ENCODE assay signal across 20 mouse cellular contexts in the genomic region with DNA sequence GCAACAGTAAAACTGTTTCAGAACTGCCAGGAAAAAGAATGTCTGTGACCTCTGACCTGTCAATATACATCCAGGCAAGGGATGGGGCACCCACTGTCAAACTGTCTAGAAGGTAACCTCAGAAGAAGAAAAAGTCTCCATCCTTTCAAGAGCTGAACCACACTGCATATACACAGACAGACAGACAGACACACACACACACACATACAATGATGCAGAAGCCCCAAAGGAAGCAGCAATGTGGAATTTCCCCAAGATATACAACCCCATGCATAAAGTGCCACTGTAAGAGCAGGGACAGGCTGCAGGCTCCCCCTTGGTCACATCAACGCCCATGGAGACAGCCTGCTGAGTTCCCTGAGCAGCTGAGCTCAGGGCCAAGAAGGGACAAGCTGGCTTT. TPM values are rescaled to one million over a fixed set of nuclear protein-coding genes. Genes with fewer than 3 reads are reported as not detected.
DNase-seq lines count a peak whose midpoint lies in the region; ATAC-seq and TF ChIP-seq lines count a peak whose summit lies in the region.
"Had no signal": no experiment of that assay in that cellular context is flagged by ENCODE, and none has a peak within 500 bp of the region (broad histone marks: within the 10 kb centered on the region; RNA-seq: fewer than 3 reads in every experiment).

No protein-coding gene starts in this region.

- H3K4me1 ChIP-seq in cerebellum, adult 2 months (ENCODE audit: control insufficient read depth, insufficient read depth, low read length): peaks cover 66% of the 10 kb centered on the region
- peaks cover 94% of the 10 kb centered on the region for H3K4me1 ChIP-seq in megakaryocyte, embryonic 14.5 days
- peaks cover 99% of the 10 kb centered on the region for H3K4me1 ChIP-seq in E14TG2a.4 (replicated peaks; ENCODE audit: low read depth, low read length)
- peaks cover 44% of the 10 kb centered on the region for H3K4me1 ChIP-seq in liver, embryonic 11.5 days (replicated peaks; ENCODE audit: control insufficient read depth, insufficient read depth, low read length)

- peaks cover 3% of the 10 kb centered on the region for H3K36me3 ChIP-seq in megakaryocyte, embryonic 14.5 days (replicated peaks; ENCODE audit: low read length)
- H3K36me3 ChIP-seq in E14TG2a.4 (ENCODE audit: insufficient read depth, low read length): peaks cover 30% of the 10 kb centered on the region
- H3K36me3 ChIP-seq in liver, embryonic 11.5 days (ENCODE audit: control insufficient read depth, insufficient read depth, low read length): no peaks in the 10 kb centered on the region
- H3K36me3 ChIP-seq: heart, embryonic 10.5 days had no signal

- H3K9ac ChIP-seq in liver, embryonic 11.5 days (ENCODE audit: low read depth, low read length): no peak overlapping the region

- DNase-seq in cerebellum, adult 11-12 months: peak; percentile 37
- no peak for DNase-seq in cerebellum, adult 2 months
- DNase-seq in induced T-regulatory cell, adult 2 months (ENCODE audit: low read depth): peak; percentile 74
- no peak for DNase-seq in left cerebral cortex, postnatal 4 days
- DNase-seq in liver, embryonic 11.5 days (ENCODE audit: low spot score): no peak
- DNase-seq: cerebellum, postnatal 14 days; liver, postnatal 0 days; right cerebral cortex, postnatal 4 days had no signal

- TF ChIP-seq CTCF in cerebellum, adult 2 months (IDR thresholded peaks at IDR 0.05; ENCODE audit: borderline replicate concordance, insufficient read depth, low read depth, low read length): no peak
- TF ChIP-seq CTCF in E14TG2a.4 (conservative IDR thresholded peaks at IDR 0.05; ENCODE audit: low read length): no peak

- H3K4me3 ChIP-seq in cerebellum, adult 2 months (replicated peaks; ENCODE audit: insufficient read depth, low read depth, low read length): no peak overlapping the region
- H3K4me3 ChIP-seq in megakaryocyte, embryonic 14.5 days (replicated peaks): peak overlapping the region; percentile 26
- peak overlapping the region; percentile 53 for H3K4me3 ChIP-seq in E14TG2a.4 (replicated peaks; ENCODE audit: low read length)
- H3K4me3 ChIP-seq in liver, embryonic 11.5 days (ENCODE audit: low read depth, low read length): no peak overlapping the region
- H3K4me3 ChIP-seq: heart, embryonic 10.5 days had no signal

- no peak for ATAC-seq in megakaryocyte, adult 5-6 weeks (ENCODE audit: poor library complexity, severe bottlenecking)
- ATAC-seq in liver, embryonic 11.5 days (replicated peaks; ENCODE audit: low FRiP score): no peak
- ATAC-seq: liver, postnatal 0 days had no signal

- H3K27me3 ChIP-seq in cerebellum, adult 2 months (ENCODE audit: control insufficient read depth, insufficient read depth, low read length): no peaks in the 10 kb centered on the region
- no peaks in the 10 kb centered on the region for H3K27me3 ChIP-seq in megakaryocyte, embryonic 14.5 days (replicated peaks)
- H3K27me3 ChIP-seq in E14TG2a.4 (ENCODE audit: insufficient read depth, low read length): 0 out of 2 replicates have a peak, but pooled peaks cover 3% of the 10 kb centered on the region
- no peaks in the 10 kb centered on the region for H3K27me3 ChIP-seq in liver, embryonic 11.5 days (replicated peaks; ENCODE audit: control insufficient read depth, insufficient read depth, low read length)

- 13% methylated on average over 1 of the region's 1 CpGs for WGBS in cerebellum, adult 2 months
- 54% methylated on average over 1 of the region's 1 CpGs for WGBS in liver, embryonic 11.5 days

- no peak overlapping the region for H3K4me2 ChIP-seq in liver, embryonic 11.5 days

- no peak for TF ChIP-seq POLR2A in cerebellum, adult 2 months (IDR thresholded peaks at IDR 0.05; ENCODE audit: borderline replicate concordance, insufficient read depth, low read length)

- intact Hi-C loops in left cerebral cortex, postnatal 4 days (cut with DNase I): no loop called here

- no peak overlapping the region for H3K27ac ChIP-seq in cerebellum, adult 2 months (ENCODE audit: insufficient read depth, low read length)
- H3K27ac ChIP-seq in liver, embryonic 11.5 days (ENCODE audit: low read depth, low read length): no peak overlapping the region

- no peaks in the 10 kb centered on the region for H3K9me3 ChIP-seq in megakaryocyte, embryonic 14.5 days
- no peaks in the 10 kb centered on the region for H3K9me3 ChIP-seq in E14TG2a.4 (ENCODE audit: low read length)
- H3K9me3 ChIP-seq in liver, embryonic 11.5 days (ENCODE audit: control insufficient read depth, low read length): no peaks in the 10 kb centered on the region
- H3K9me3 ChIP-seq: heart, embryonic 10.5 days had no signal

RNA-seq across cellular contexts. Expression of a gene that starts 5.6 kb away (rescaled TPM):
- 64.9 and 67.6 TPM in 2 replicates for polyA plus RNA-seq in cerebellum, adult 2 months (2012; rRNA removed)
- 15.7 and 19.2 TPM in 2 replicates for polyA plus RNA-seq in megakaryocyte, embryonic 14.5 days (2012; ENCODE audit: insufficient read depth, low replicate concordance)
- 10.4 and 10.7 TPM in 2 replicates for total RNA-seq in megakaryocyte, adult 5-6 weeks (2015)
- 14.0 and 16.6 TPM in 2 replicates for total RNA-seq in megakaryocyte, adult 5-6 weeks (2017)
- 10 to 100 TPM; 80.2 to 88.1 TPM for total RNA-seq in left cerebral cortex, postnatal 4 days (2021)
- polyA plus RNA-seq in liver, embryonic 11.5 days (2014; fragmentation: Nextera tagmentation; extraction: Ambion mirVana): 5.8 and 7.3 TPM in 2 replicates

RNA-seq across cellular contexts. Expression of a gene that starts 44.3 kb away (rescaled TPM):
- polyA plus RNA-seq in cerebellum, adult 2 months (2012; rRNA removed): 11.9 and 13.8 TPM in 2 replicates
- 3.3 TPM in 1 of 2 replicates, not detected in the other for polyA plus RNA-seq in megakaryocyte, embryonic 14.5 days (2012; ENCODE audit: insufficient read depth, low replicate concordance)
- total RNA-seq in megakaryocyte, adult 5-6 weeks (2015): 7.1 and 10.4 TPM in 2 replicates
- total RNA-seq in megakaryocyte, adult 5-6 weeks (2017): 9.9 and 12.2 TPM in 2 replicates
- 10 to 100 TPM; 28.3 to 30.3 TPM for total RNA-seq in left cerebral cortex, postnatal 4 days (2021)
- 18.3 and 18.4 TPM in 2 replicates for polyA plus RNA-seq in liver, embryonic 11.5 days (2014; fragmentation: Nextera tagmentation; extraction: Ambion mirVana)

RNA-seq across cellular contexts. Expression of a gene that starts 44.4 kb away (rescaled TPM):
- 3.7 and 3.9 TPM in 2 replicates for polyA plus RNA-seq in cerebellum, adult 2 months (2012; rRNA removed)
- polyA plus RNA-seq in megakaryocyte, embryonic 14.5 days (2012; ENCODE audit: insufficient read depth, low replicate concordance): 1.2 and 2.4 TPM in 2 replicates
- total RNA-seq in megakaryocyte, adult 5-6 weeks (2015): 13.4 and 13.9 TPM in 2 replicates
- 9.7 and 11.4 TPM in 2 replicates for total RNA-seq in megakaryocyte, adult 5-6 weeks (2017)
- 1 to 10 TPM; 5.3 to 6.0 TPM for total RNA-seq in left cerebral cortex, postnatal 4 days (2021)
- 12.6 and 14.0 TPM in 2 replicates for polyA plus RNA-seq in liver, embryonic 11.5 days (2014; fragmentation: Nextera tagmentation; extraction: Ambion mirVana)

RNA-seq across cellular contexts. Expression of a gene that starts 58.4 kb away (rescaled TPM):
- not detected in 2 replicates for polyA plus RNA-seq in cerebellum, adult 2 months (2012; rRNA removed)
- polyA plus RNA-seq in megakaryocyte, embryonic 14.5 days (2012; ENCODE audit: insufficient read depth, low replicate concordance): not detected in 2 replicates
- total RNA-seq in megakaryocyte, adult 5-6 weeks (2015): not detected in 2 replicates
- total RNA-seq in megakaryocyte, adult 5-6 weeks (2017): not detected in 2 replicates
- total RNA-seq in left cerebral cortex, postnatal 4 days (2021): not detected
- polyA plus RNA-seq in liver, embryonic 11.5 days (2014; fragmentation: Nextera tagmentation; extraction: Ambion mirVana): not detected in 2 replicates
- total RNA-seq: left cerebral cortex, postnatal 36 days; megakaryocyte-erythroid progenitor cell, adult 5-6 weeks; MEL had no signal
- polyA plus RNA-seq: brain, embryonic 14.5 days; embryonic facial prominence, embryonic 14.5 days; heart, embryonic 10.5 days; intestine, embryonic 14.5 days; large intestine, adult 2 months; liver, postnatal 0 days; stomach, postnatal 0 days had no signal

RNA-seq across cellular contexts. Expression of a gene that starts 58.4 kb away (rescaled TPM):
- polyA plus RNA-seq in cerebellum, adult 2 months (2012; rRNA removed): 18.9 and 22.5 TPM in 2 replicates
- polyA plus RNA-seq in megakaryocyte, embryonic 14.5 days (2012; ENCODE audit: insufficient read depth, low replicate concordance): 10.4 TPM in 1 of 2 replicates, not detected in the other
- 22.2 and 26.1 TPM in 2 replicates for total RNA-seq in megakaryocyte, adult 5-6 weeks (2015)
- total RNA-seq in megakaryocyte, adult 5-6 weeks (2017): 14.0 and 29.9 TPM in 2 replicates
- 10 to 100 TPM; 20.4 to 21.5 TPM for total RNA-seq in left cerebral cortex, postnatal 4 days (2021)
- 31.0 and 36.8 TPM in 2 replicates for polyA plus RNA-seq in liver, embryonic 11.5 days (2014; fragmentation: Nextera tagmentation; extraction: Ambion mirVana)

Comparison
In these comparisons a context has a peak if more than half of its experiments do, and no peak if none do; other contexts are left out.
1. DNase-seq: peak in cerebellum, adult 11-12 months (single experiment) and induced T-regulatory cell, adult 2 months (single experiment); none in cerebellum, adult 2 months (0 of 2), left cerebral cortex, postnatal 4 days (single experiment) and liver, embryonic 11.5 days (single experiment).
2. H3K4me3 ChIP-seq: peak in megakaryocyte, embryonic 14.5 days (single experiment) and E14TG2a.4 (single experiment); none in cerebellum, adult 2 months (single experiment) and liver, embryonic 11.5 days (single experiment).